Mouse (Mus musculus): ENCODE data around the gene Mllt3.

- TF ChIP-seq CTCF (IDR thresholded peaks at IDR 0.05; ENCODE audit: borderline replicate concordance, control insufficient read depth, extremely low read depth, insufficient read depth, low read length, poor library complexity) (no peak), POLR2A (IDR thresholded peaks at IDR 0.05; ENCODE audit: control insufficient read depth, extremely low read depth, insufficient read depth, low read length, poor library complexity) (no peak)
These were observed 76.0 kb downstream of the Mllt3 start for GRCm38 (mm10) chr4:87957198-87957597.
